Mouse (Mus musculus) limb, embryonic 14.5 days (tissue): Measurements from ENCODE around the gene Npm3. TPM values are rescaled to one million over a fixed set of nuclear protein-coding genes. Genes with fewer than 3 reads are reported as not detected.

Experiments
- ATAC-seq: fragments of 200-750 bp; cut with Nextera tagmentation; 2 replicates; pipeline ENCODE4 v1.8.0; 2017; ENCODE audit warnings: low read depth, moderate number of reproducible peaks, moderate TSS enrichment; ENCODE audit not compliant: low FRiP score
- DNase-seq: peaks from one replicate; pipeline ENCODE4 v3.0.0-alpha.2; 2015; ENCODE audit warnings: low spot score
- H3K27ac ChIP-seq: fragments of 300-500 bp; sonication (generic); replicated peaks from 2 replicates; pipeline ENCODE4 v1.5.1; 2014; ENCODE audit warnings: low read depth, mild to moderate bottlenecking, low read length, moderate library complexity, mixed read lengths
- H3K27me3 ChIP-seq: fragments of 300-500 bp; sonication (generic); 2 replicates; pipeline ENCODE4 v1.6.1; 2014; ENCODE audit warnings: low read length, mixed read lengths; ENCODE audit not compliant: control insufficient read depth, insufficient read depth
- H3K36me3 ChIP-seq: fragments of 300-500 bp; sonication (generic); 2 replicates; pipeline ENCODE4 v1.6.1; 2014; ENCODE audit warnings: mild to moderate bottlenecking, low read length, moderate library complexity, mixed read lengths; ENCODE audit not compliant: control insufficient read depth, insufficient read depth
- H3K4me1 ChIP-seq: fragments of 300-500 bp; sonication (generic); 2 replicates; pipeline ENCODE4 v1.6.1; 2014; ENCODE audit warnings: antibody characterized with exemption, low read length, mixed read lengths; ENCODE audit not compliant: control insufficient read depth, insufficient read depth
- H3K4me2 ChIP-seq: fragments of 300-500 bp; sonication (generic); replicated peaks from 2 replicates; pipeline ENCODE4 v1.6.1; 2014; ENCODE audit warnings: low read depth, mild to moderate bottlenecking, low read length, moderate library complexity; ENCODE audit not compliant: severe bottlenecking
- H3K4me3 ChIP-seq: fragments of 300-500 bp; sonication (generic); replicated peaks from 2 replicates; pipeline ENCODE4 v1.5.1; 2014; ENCODE audit warnings: low read length
- H3K9ac ChIP-seq: fragments of 300-500 bp; sonication (generic); 2 replicates; pipeline ENCODE4 v1.6.1; 2014; ENCODE audit warnings: mild to moderate bottlenecking, low read depth, low read length, moderate library complexity; ENCODE audit not compliant: severe bottlenecking
- H3K9me3 ChIP-seq: fragments of 300-500 bp; sonication (generic); 2 replicates; pipeline ENCODE4 v1.6.1; 2016; ENCODE audit warnings: low read length; ENCODE audit not compliant: control insufficient read depth
- POLR2A ChIP-seq: fragments of 200-500 bp; IDR thresholded peaks from 2 replicates; pipeline ENCODE4 v1.8.0; 2012; ENCODE audit warnings: inconsistent platforms, mild to moderate bottlenecking, moderate library complexity, borderline replicate concordance; ENCODE audit not compliant: insufficient read depth, insufficient read length; ENCODE audit errors: extremely low read depth
- WGBS: fragments of 180-500 bp; shearing (Covaris S2); extraction: QIAGEN DNeasy Blood & Tissue Kit; methylation state at CpG from one replicate; pipeline ENCODE4 v1.1.7; 2014; 5-methylcytosine and 5-hydroxymethylcytosine counted together
- polyA plus RNA-seq, 2 experiments: library from polyadenylated mRNA; depleted of rRNA in 1 of 2; stranded (reverse) in 1 of 2; unstranded in 1 of 2; fragments of >200 nt; fragmentation: Nextera tagmentation in 1 of 2; extraction: Ambion mirVana in 1 of 2; gene quantifications; 2 replicates each; pipeline versions ENCODE4 v1.2.1 to v1.2.3; 2012 to 2014

The Npm3 gene
- polyA plus RNA-seq, 2 experiments, result 20.2 to 162 TPM

- WGBS, result 8% methylated on average over 29 of the region's 29 CpGs
- Histone ChIP-seq H3K36me3 (peaks cover 9% of the 10 kb centered on the region), H3K4me1 (peaks cover 29% of the 10 kb centered on the region), H3K4me3 (peak overlapping the region; percentile 10; the same call in 1 of the 2 replicates), H3K27me3 (peaks cover 52% of the 10 kb centered on the region), H3K27ac (no peak overlapping the region), H3K9ac (no peak overlapping the region), H3K9me3 (no peaks in the 10 kb centered on the region), H3K4me2 (no peak overlapping the region)
- ATAC-seq, result 0 out of 2 replicates have a peak, but pooled peaks have one; percentile 20
- peak; percentile 76 for DNase-seq
- no peak for TF ChIP-seq POLR2A
Measured at GRCm38 (mm10) chr19:45746153-45747020, 3.0 kb downstream of the Npm3 start.

GRCm38 (mm10) chr19:45745344-45746152, 3.8 kb downstream of the Npm3 start:
- ATAC-seq (no peak), DNase-seq (no peak)
- no peak overlapping the region for H3K9ac ChIP-seq
- no peak overlapping the region for H3K4me2 ChIP-seq
- no peaks in the 10 kb centered on the region for H3K9me3 ChIP-seq
- H3K4me3 ChIP-seq, result peak overlapping the region; percentile 10; the same call in 1 of the 2 replicates
- peaks cover 2% of the 10 kb centered on the region; the same call in 1 of the 2 replicates for H3K36me3 ChIP-seq
- no peak for TF ChIP-seq POLR2A
- peaks cover 59% of the 10 kb centered on the region for H3K27me3 ChIP-seq
- H3K27ac ChIP-seq, result no peak overlapping the region
- peaks cover 32% of the 10 kb centered on the region for H3K4me1 ChIP-seq
- 6% methylated on average over 32 of the region's 32 CpGs for WGBS

DNA sequence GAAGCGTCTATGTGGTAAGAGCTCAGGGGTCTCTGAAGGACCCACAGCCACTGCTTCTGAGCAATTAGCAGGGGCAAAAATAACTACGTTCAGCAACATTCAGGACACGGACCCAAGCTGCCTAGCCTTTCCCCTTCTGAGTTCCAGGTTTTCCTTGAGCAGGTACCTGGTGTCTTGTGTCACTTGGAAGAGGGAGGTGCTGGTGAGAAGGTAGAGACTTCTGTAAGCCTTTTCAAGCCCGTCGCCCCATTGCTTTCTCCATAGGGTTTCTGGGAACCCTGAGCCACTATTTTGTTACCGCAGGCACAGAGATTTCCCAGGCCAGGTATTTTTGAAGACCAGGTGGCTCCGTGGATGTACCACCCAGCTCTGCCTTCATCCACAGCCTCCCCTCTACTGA, 5.8 kb downstream of the Npm3 start:
- ATAC-seq (no peak), DNase-seq (no peak)
- peak overlapping the region; percentile 50; the same call in 1 of the 2 replicates for H3K4me3 ChIP-seq
- H3K9ac ChIP-seq, result no peak overlapping the region
- TF ChIP-seq POLR2A, result no peak
- peaks cover 77% of the 10 kb centered on the region for H3K27me3 ChIP-seq
- H3K9me3 ChIP-seq, result no peaks in the 10 kb centered on the region
- H3K36me3 ChIP-seq, result no peaks in the 10 kb centered on the region
- H3K4me2 ChIP-seq, result no peak overlapping the region; the same call in 1 of the 2 replicates
- WGBS, result 19% methylated on average over 7 of the region's 7 CpGs
- no peak overlapping the region for H3K27ac ChIP-seq
- H3K4me1 ChIP-seq, result peaks cover 36% of the 10 kb centered on the region

GRCm38 (mm10) chr19:45742984-45743575, 6.3 kb downstream of the Npm3 start:
- Histone ChIP-seq H3K27me3 (peaks cover 82% of the 10 kb centered on the region), H3K4me2 (peak overlapping the region; percentile 90), H3K9ac (peak overlapping the region; percentile 43; the same call in 1 of the 2 replicates), H3K4me1 (peaks cover 31% of the 10 kb centered on the region), H3K27ac (no peak overlapping the region), H3K36me3 (no peaks in the 10 kb centered on the region), H3K9me3 (no peaks in the 10 kb centered on the region), H3K4me3 (peak overlapping the region; percentile 50)
- ATAC-seq (no peak), DNase-seq (no peak)
- no peak for TF ChIP-seq POLR2A
- 1% methylated on average over 16 of the region's 44 CpGs for WGBS

DNA sequence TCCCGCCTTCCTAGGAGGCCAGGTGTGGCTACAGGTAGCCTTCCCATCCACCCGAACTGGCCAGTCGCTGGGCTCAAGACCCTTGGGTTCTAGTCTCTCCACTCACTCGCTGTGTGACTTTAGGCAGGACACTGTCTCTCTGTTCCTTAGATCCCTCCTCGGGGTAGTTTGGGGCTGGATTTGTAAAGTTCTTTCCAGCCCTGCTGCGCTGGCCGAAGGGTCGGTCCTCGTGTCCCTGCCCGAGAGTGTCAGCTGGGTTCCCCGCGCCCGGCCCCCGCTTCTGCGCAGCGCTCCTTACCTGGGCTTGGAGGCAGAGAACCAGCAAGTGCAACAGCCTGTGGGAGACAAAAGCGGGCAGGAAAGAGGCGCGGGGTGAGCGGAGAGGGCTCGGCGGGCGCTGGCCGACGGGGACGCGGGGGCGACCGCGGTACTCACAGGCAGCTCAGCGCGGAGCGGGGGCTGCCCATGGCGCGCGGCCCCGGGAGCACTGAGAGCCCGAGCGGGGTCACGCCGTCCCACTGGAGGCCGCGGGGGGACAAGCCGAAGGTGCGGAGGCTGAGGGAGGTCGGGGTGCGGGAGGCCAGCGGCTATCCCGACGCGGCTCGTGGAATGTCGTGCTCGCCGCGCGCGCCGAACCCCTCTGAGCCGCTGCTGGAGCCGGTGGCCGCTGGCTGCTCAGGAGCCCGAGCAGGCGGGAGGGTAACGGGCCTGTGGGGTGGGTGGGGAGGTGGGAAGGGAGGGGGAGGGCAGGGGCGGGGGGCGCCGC, 7.0 kb downstream of the Npm3 start, which contains the start of gene Fgf8:
Gene Fgf8 (minus strand): TSS at position 698 of the 766 bp plus-strand sequence.
- WGBS, result under 1% methylated on average over 42 of the region's 68 CpGs
- Histone ChIP-seq H3K4me2 (peak within 1 kb of the TSS; percentile 90), H3K4me3 (peak within 1 kb of the TSS; percentile 50), H3K27ac (no peak within 1 kb of the TSS), H3K9ac (peak within 1 kb of the TSS; percentile 43), H3K36me3 (no peaks in the 10 kb centered on the region), H3K4me1 (peaks cover 34% of the 10 kb centered on the region), H3K27me3 (peaks cover 89% of the 10 kb centered on the region), H3K9me3 (no peaks in the 10 kb centered on the region)
- DNase-seq, result no peak
- no peak for TF ChIP-seq POLR2A
- no peak for ATAC-seq
